Mouse (Mus musculus) T-cell, adult 2 months (primary cell): Measurements from ENCODE around the gene Gm3047.
"Not testable (repeated sequence)": the region's sequence is repeated elsewhere in the genome, so short reads cannot be mapped to it uniquely, and the experiment has no call there.

Experiments used
- DNase-seq: peaks from one replicate; pipeline ENCODE4 v3.0.0; 2022; ENCODE audit warnings: low spot score

Gene Gm3047

DNA sequence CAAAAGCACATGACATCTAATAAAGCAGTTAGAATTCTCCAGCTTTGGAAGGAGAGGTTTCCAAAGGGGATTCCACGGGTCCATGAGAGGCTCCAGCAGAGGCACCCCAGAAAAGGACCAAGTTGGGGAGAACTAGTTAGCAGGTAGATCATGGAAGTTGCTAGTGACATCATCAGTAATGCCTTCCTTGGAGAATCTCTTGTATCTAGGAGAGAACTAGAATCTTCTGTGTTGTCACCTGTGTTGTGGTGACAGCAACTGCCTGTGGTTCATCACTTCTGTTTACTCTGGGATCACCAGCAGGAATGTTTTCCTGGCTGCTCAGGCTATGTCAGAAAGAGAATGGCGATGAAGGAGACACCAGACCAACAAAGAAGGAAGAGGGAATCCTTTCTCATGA is at the start of gene Gm3047:
TSS of gene Gm3047 (plus strand) at position 301 of the 400 bp plus-strand sequence.
- DNase-seq, result not testable (repeated sequence)
